Mouse (Mus musculus) MEL (cell line): ENCODE data around the gene Plekhj1. TPM values are rescaled to one million over a fixed set of nuclear protein-coding genes. Genes with fewer than 3 reads are reported as not detected.
A peak's percentile ranks its signal among the peaks of the same experiment; 100 is the strongest.

Experiments
- DNase-seq: peaks from one replicate; pipeline ENCODE4 v3.0.0; 2011; ENCODE audit warnings: low read depth, low spot score
- H3K27ac ChIP-seq: 2 replicates; pipeline ENCODE4 v1.5.1; 2012; ENCODE audit warnings: low read depth, mild to moderate bottlenecking, control low read depth, low read length, moderate library complexity; ENCODE audit not compliant: control insufficient read depth
- H3K27me3 ChIP-seq, 2 experiments: fragments of 150-350 bp in 1 of 2; sonication (generic) in 1 of 2; 2 replicates each; pipeline ENCODE4 v1.6.1; 2012; ENCODE audit warnings: low read length in 2 of 2, mild to moderate bottlenecking in 2 of 2, improper control_type of control experiment in 1 of 2, moderate library complexity in 1 of 2; ENCODE audit not compliant: insufficient read depth in 2 of 2, control insufficient read depth in 1 of 2
- H3K36me3 ChIP-seq, 2 experiments: 2 replicates each; pipeline ENCODE4 v1.6.1; 2012 to 2014; ENCODE audit warnings: low read length in 2 of 2, improper control_type of control experiment in 1 of 2, inconsistent platforms in 1 of 2, mild to moderate bottlenecking in 1 of 2; ENCODE audit not compliant: insufficient read depth in 2 of 2, control insufficient read depth in 1 of 2
- H3K4me1 ChIP-seq, 2 experiments: fragments of 150-350 bp in 1 of 2; sonication (generic) in 1 of 2; 2 replicates each; pipeline ENCODE4 v1.6.1; 2012; ENCODE audit warnings: low read length in 2 of 2, improper control_type of control experiment in 1 of 2, mild to moderate bottlenecking in 1 of 2; ENCODE audit not compliant: insufficient read depth in 2 of 2, control insufficient read depth in 1 of 2
- H3K4me3 ChIP-seq, 2 experiments: fragments of 150-350 bp in 1 of 2; sonication (generic) in 1 of 2; 2 replicates each; pipeline ENCODE4 v1.5.1; 2012; ENCODE audit warnings: low read depth in 2 of 2, low read length in 2 of 2, mild to moderate bottlenecking in 2 of 2, moderate library complexity in 2 of 2, control low read depth in 1 of 2, improper control_type of control experiment in 1 of 2; ENCODE audit not compliant: control insufficient read depth in 1 of 2, insufficient read depth in 1 of 2
- H3K79me2 ChIP-seq: 2 replicates; pipeline ENCODE4 v1.6.1; 2012; ENCODE audit warnings: mild to moderate bottlenecking, low read length, moderate library complexity; ENCODE audit not compliant: control insufficient read depth, poor library complexity, insufficient read depth
- H3K9ac ChIP-seq: 2 replicates; pipeline ENCODE4 v1.6.1; 2012; ENCODE audit warnings: low read depth, mild to moderate bottlenecking, control low read depth, low read length, moderate library complexity; ENCODE audit not compliant: control insufficient read depth, poor library complexity, severe bottlenecking
- H3K9me3 ChIP-seq: fragments of 150-350 bp; sonication (generic); replicated peaks from 2 replicates; pipeline ENCODE4 v1.6.1; 2012; ENCODE audit warnings: mild to moderate bottlenecking, low read length, improper control_type of control experiment, moderate library complexity; ENCODE audit not compliant: insufficient read depth
- BHLHE40 ChIP-seq: IDR thresholded peaks from 2 replicates; pipeline ENCODE4 v1.6.1; 2012; ENCODE audit warnings: low read depth, mild to moderate bottlenecking, inconsistent platforms, low read length, improper control_type of control experiment, borderline replicate concordance
- CHD1 ChIP-seq: IDR thresholded peaks from 2 replicates; pipeline ENCODE4 v1.6.1; 2012; ENCODE audit warnings: low read depth, mild to moderate bottlenecking, inconsistent platforms, low read length, improper control_type of control experiment
- CHD2 ChIP-seq: IDR thresholded peaks from 2 replicates; pipeline ENCODE4 v1.6.1; 2011; ENCODE audit warnings: low read length, improper control_type of control experiment
- CTCF ChIP-seq, 3 experiments: IDR thresholded peaks in 2 of 3; conservative IDR thresholded peaks in 1 of 3; 2 replicates each; pipeline ENCODE4 v1.5.1; 2011 to 2012; ENCODE audit warnings: low read length in 3 of 3, low read depth in 2 of 3, mild to moderate bottlenecking in 2 of 3, improper control_type of control experiment in 1 of 3, inconsistent platforms in 1 of 3, mixed read lengths in 1 of 3, moderate library complexity in 1 of 3; ENCODE audit not compliant: control insufficient read depth in 1 of 3, insufficient read depth in 1 of 3, poor library complexity in 1 of 3, severe bottlenecking in 1 of 3
- ELF1 ChIP-seq: IDR thresholded peaks from 2 replicates; pipeline ENCODE4 v1.6.1; 2014; ENCODE audit warnings: low read depth, mild to moderate bottlenecking, inconsistent platforms, low read length, improper control_type of control experiment, moderate library complexity
- EP300 ChIP-seq, 2 experiments: IDR thresholded peaks; 2 replicates each; pipeline ENCODE4 v1.6.1; 2011; ENCODE audit warnings: improper control_type of control experiment in 2 of 2, low read length in 2 of 2, low read depth in 1 of 2, mild to moderate bottlenecking in 1 of 2
- GATA1 ChIP-seq: IDR thresholded peaks from 2 replicates; pipeline ENCODE4 v1.6.1; 2011; ENCODE audit warnings: low read depth, low read length, improper control_type of control experiment
- HCFC1 ChIP-seq: IDR thresholded peaks from 2 replicates; pipeline ENCODE4 v1.6.1; 2012; ENCODE audit warnings: low read depth, mild to moderate bottlenecking, inconsistent platforms, low read length, improper control_type of control experiment, moderate library complexity
- JUND ChIP-seq: IDR thresholded peaks from 2 replicates; pipeline ENCODE4 v1.6.1; 2011; ENCODE audit warnings: low read depth, mild to moderate bottlenecking, improper control_type of control experiment, low read length
- KAT2A ChIP-seq: conservative IDR thresholded peaks from 2 replicates; pipeline ENCODE4 v1.6.1; 2012; ENCODE audit warnings: low read depth, low read length, improper control_type of control experiment, inconsistent platforms
- MAFK ChIP-seq: IDR thresholded peaks from 2 replicates; pipeline ENCODE4 v1.6.1; 2011; ENCODE audit warnings: low read depth, mild to moderate bottlenecking, low read length, improper control_type of control experiment, borderline replicate concordance
- MAX ChIP-seq: IDR thresholded peaks from 2 replicates; pipeline ENCODE4 v1.6.1; 2011; ENCODE audit warnings: low read length, improper control_type of control experiment
- MAZ ChIP-seq: IDR thresholded peaks from 2 replicates; pipeline ENCODE4 v1.6.1; 2012; ENCODE audit warnings: low read depth, mild to moderate bottlenecking, inconsistent platforms, low read length, improper control_type of control experiment
- MXI1 ChIP-seq: IDR thresholded peaks from 2 replicates; pipeline ENCODE4 v1.6.1; 2011; ENCODE audit warnings: mild to moderate bottlenecking, low read depth, low read length, improper control_type of control experiment
- MYC ChIP-seq: IDR thresholded peaks from 2 replicates; pipeline ENCODE4 v1.6.1; 2011; ENCODE audit warnings: low read depth, mild to moderate bottlenecking, low read length, improper control_type of control experiment, moderate library complexity
- NELFE ChIP-seq: IDR thresholded peaks from 2 replicates; pipeline ENCODE4 v1.6.1; 2011; ENCODE audit warnings: low read depth, low read length, improper control_type of control experiment
- POLR2A ChIP-seq, 2 experiments: IDR thresholded peaks; 2 replicates each; pipeline ENCODE4 v1.6.1; 2011 to 2012; ENCODE audit warnings: low read length in 2 of 2, mild to moderate bottlenecking in 2 of 2, control low read depth in 1 of 2, improper control_type of control experiment in 1 of 2, low read depth in 1 of 2, moderate library complexity in 1 of 2; ENCODE audit not compliant: control insufficient read depth in 1 of 2, insufficient read depth in 1 of 2, poor library complexity in 1 of 2
- POLR2AphosphoS2 ChIP-seq: IDR thresholded peaks from 2 replicates; pipeline ENCODE4 v1.6.1; 2011; ENCODE audit warnings: low read length, improper control_type of control experiment
- POLR2AphosphoS5 ChIP-seq: IDR thresholded peaks from 2 replicates; pipeline ENCODE4 v1.6.1; 2012; ENCODE audit warnings: low read depth, borderline replicate concordance, mild to moderate bottlenecking, inconsistent platforms, low read length, moderate library complexity, mixed read lengths
- RAD21 ChIP-seq: IDR thresholded peaks from 2 replicates; pipeline ENCODE4 v1.6.1; 2011; ENCODE audit warnings: mild to moderate bottlenecking, low read depth, low read length, improper control_type of control experiment
- RCOR1 ChIP-seq: IDR thresholded peaks from 2 replicates; pipeline ENCODE4 v1.6.1; 2012; ENCODE audit warnings: low read depth, mild to moderate bottlenecking, inconsistent platforms, low read length, improper control_type of control experiment
- SIN3A ChIP-seq: IDR thresholded peaks from 2 replicates; pipeline ENCODE4 v1.6.1; 2012; ENCODE audit warnings: low read length, improper control_type of control experiment, inconsistent platforms
- TBP ChIP-seq: IDR thresholded peaks from 2 replicates; pipeline ENCODE4 v1.8.0; 2011; ENCODE audit warnings: low read depth, low read length, improper control_type of control experiment
- TCF12 ChIP-seq: IDR thresholded peaks from 2 replicates; pipeline ENCODE4 v1.6.1; 2014; ENCODE audit warnings: low read depth, mild to moderate bottlenecking, inconsistent platforms, low read length, improper control_type of control experiment, moderate library complexity
- UBTF ChIP-seq: IDR thresholded peaks from 2 replicates; pipeline ENCODE4 v1.6.1; 2012; ENCODE audit warnings: low read depth, mild to moderate bottlenecking, inconsistent platforms, low read length, improper control_type of control experiment, moderate library complexity, borderline replicate concordance; ENCODE audit not compliant: insufficient read depth
- USF1 ChIP-seq: IDR thresholded peaks from 2 replicates; pipeline ENCODE4 v1.6.1; 2014; ENCODE audit warnings: low read depth, mild to moderate bottlenecking, inconsistent platforms, low read length, improper control_type of control experiment, moderate library complexity
- USF2 ChIP-seq, 2 experiments: IDR thresholded peaks; 2 replicates each; pipeline ENCODE4 v1.6.1; 2011 to 2012; ENCODE audit warnings: improper control_type of control experiment in 2 of 2, low read length in 2 of 2, borderline replicate concordance in 1 of 2, inconsistent platforms in 1 of 2, low read depth in 1 of 2, mild to moderate bottlenecking in 1 of 2; ENCODE audit not compliant: insufficient read depth in 1 of 2
- ZKSCAN1 ChIP-seq: IDR thresholded peaks from 2 replicates; pipeline ENCODE4 v1.6.1; 2012; ENCODE audit warnings: low read depth, mild to moderate bottlenecking, inconsistent platforms, low read length, improper control_type of control experiment, moderate library complexity
- ZNF384 ChIP-seq: IDR thresholded peaks from 2 replicates; pipeline ENCODE4 v1.6.1; 2012; ENCODE audit warnings: low read depth, mild to moderate bottlenecking, inconsistent platforms, low read length, improper control_type of control experiment
- polyA plus RNA-seq, 2 experiments: library from polyadenylated mRNA; stranded (reverse) in 1 of 2; unstranded in 1 of 2; fragments of >175 nt in 1 of 2; fragments of >200 nt in 1 of 2; gene quantifications; 2 replicates each; pipeline versions ENCODE4 v1.2.1 to v1.2.4; 2012; ENCODE audit warnings: low replicate concordance in 2 of 2, low read depth in 1 of 2; ENCODE audit not compliant: insufficient read length in 2 of 2, insufficient read depth in 1 of 2, missing spikeins in 1 of 2
- total RNA-seq: library from RNA; depleted of rRNA; stranded (reverse); fragments of 300-350 nt; gene quantifications from 2 replicates; pipeline ENCODE4 v1.2.3, GENCODE M21; 2012

The Plekhj1 gene
- total and polyA plus RNA-seq, 3 experiments = 86.9 to 217 TPM; not detected in 1

- TF ChIP-seq KAT2A (no peak), JUND (no peak), MAX (0 out of 2 replicates have a peak, but pooled peaks have one; percentile 23), POLR2AphosphoS2 (no peak), NELFE (no peak), USF1 (no peak), ELF1 (no peak), MYC (0 out of 2 replicates have a peak, but pooled peaks have one; percentile 18), GATA1 (no peak), BHLHE40 (no peak)
These were observed 47.1 kb downstream of the Plekhj1 start (continued) for GRCm38 (mm10) chr10:80751188-80751832.

- no peaks in the 10 kb centered on the region for H3K9me3 ChIP-seq
- TF ChIP-seq HCFC1 (0 out of 2 replicates have a peak, but pooled peaks have one; percentile 21), MAX (no peak), MYC (no peak), MXI1 (peak; percentile 89), SIN3A (peak; percentile 99)
- TF ChIP-seq, all 39 proteins: peak for 3
- Histone ChIP-seq H3K27ac (no peak overlapping the region), H3K9ac (no peak overlapping the region), H3K36me3 (peaks cover 0 to 8% of the 10 kb centered on the region in 2 experiments; a peak in 2 of 4 replicates), H3K79me2 (no peaks in the 10 kb centered on the region), H3K4me3 (no peak overlapping the region), H3K27me3 (no peaks in the 10 kb centered on the region), H3K4me1 (peaks cover 2 to 23% of the 10 kb centered on the region in 2 experiments; a peak in 3 of 4 replicates)
- peak; percentile 88 for DNase-seq
These were observed 49.8 kb downstream of the Plekhj1 start for GRCm38 (mm10) chr10:80748609-80749008.

DNA sequence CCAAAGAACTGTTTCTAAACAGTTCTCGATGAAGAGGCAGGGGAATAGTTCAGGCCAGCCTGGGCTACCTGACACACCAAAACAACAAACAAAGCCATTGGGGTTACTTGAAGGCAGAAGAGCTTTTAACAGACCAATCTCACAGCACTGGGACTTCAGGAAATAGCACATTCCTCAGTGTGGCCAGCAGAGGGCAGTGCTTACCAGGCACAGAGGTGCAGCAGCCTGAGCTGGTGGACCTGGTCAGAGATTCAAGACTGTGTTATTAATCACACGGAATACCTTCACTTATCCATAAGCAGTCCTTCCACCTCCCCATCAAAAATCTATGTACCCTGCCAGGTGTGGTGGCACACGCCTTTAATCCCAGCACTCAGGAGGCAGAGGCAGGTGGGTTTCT is 51.0 kb downstream of the Plekhj1 start:
- Histone ChIP-seq H3K4me3 (no peak overlapping the region), H3K9ac (no peak overlapping the region), H3K36me3 (peaks cover 0 to under 1% of the 10 kb centered on the region in 2 experiments; a peak in 2 of 4 replicates), H3K27ac (no peak overlapping the region), H3K9me3 (no peaks in the 10 kb centered on the region), H3K4me1 (peaks cover 0 to 19% of the 10 kb centered on the region in 2 experiments; a peak in 3 of 4 replicates), H3K79me2 (no peaks in the 10 kb centered on the region), H3K27me3 (no peaks in the 10 kb centered on the region)
- DNase-seq = peak; percentile 86
- TF ChIP-seq CTCF (IDR thresholded peaks at IDR 0.05 in 2 of 3, conservative IDR thresholded peaks at IDR 0.05 in 1 of 3; ENCODE audit: control insufficient read depth in 1 of 3, insufficient read depth in 1 of 3, low read depth in 2 of 3, low read length in 3 of 3, poor library complexity in 1 of 3, severe bottlenecking in 1 of 3) (peak; percentile 96 to 97 (median 97)), KAT2A (no peak), MAZ (no peak), EP300 (IDR thresholded peaks at IDR 0.05; ENCODE audit: low read depth in 1 of 2, low read length in 2 of 2) (no peak), ZNF384 (no peak), ZKSCAN1 (no peak), RCOR1 (no peak), MAFK (no peak), POLR2A (IDR thresholded peaks at IDR 0.05; ENCODE audit: control insufficient read depth in 1 of 2, insufficient read depth in 1 of 2, low read depth in 1 of 2, low read length in 2 of 2, poor library complexity in 1 of 2) (no peak), SIN3A (peak; percentile 77), MYC (no peak), UBTF (no peak), TCF12 (no peak), CHD1 (no peak), TBP (no peak), USF2 (IDR thresholded peaks at IDR 0.05; ENCODE audit: borderline replicate concordance in 1 of 2, insufficient read depth in 1 of 2, low read depth in 1 of 2, low read length in 2 of 2) (no peak), CHD2 (no peak), JUND (no peak), HCFC1 (no peak), POLR2AphosphoS5 (no peak), RAD21 (peak; percentile 93)
